Mouse (Mus musculus) heart, adult 2 months (tissue): ENCODE measurements at regions not wholly inside any gene's neighbourhood (a gene's known extent, or its start where the extent isn't known, plus 50 kb on each side); places are given as distances from the start of the nearest gene placed in this dataset.

ENCODE experiments used
- DNase-seq, 2 experiments: peaks; one replicate each; pipeline ENCODE4 v3.0.0; 2021
- H3K27ac ChIP-seq: fragments of 200-600 bp; 2 replicates; pipeline ENCODE4 v1.8.1; 2022
- H3K27me3 ChIP-seq: fragments of 200-500 bp; 2 replicates; pipeline ENCODE4 v1.6.1; 2012; ENCODE audit warnings: mild to moderate bottlenecking, low read length, inconsistent platforms, mixed read lengths; ENCODE audit not compliant: control insufficient read depth, insufficient read depth
- H3K36me3 ChIP-seq: fragments of 200-500 bp; 2 replicates; pipeline ENCODE4 v1.6.1; 2012; ENCODE audit warnings: low read length, inconsistent platforms; ENCODE audit not compliant: control insufficient read depth, insufficient read depth
- H3K4me1 ChIP-seq: fragments of 200-500 bp; 2 replicates; pipeline ENCODE4 v1.6.1; 2011; ENCODE audit warnings: low read length; ENCODE audit not compliant: control insufficient read depth, insufficient read depth
- H3K4me3 ChIP-seq: fragments of 200-600 bp; 2 replicates; pipeline ENCODE4 v1.8.1; 2022
- H3K79me2 ChIP-seq: fragments of 200-500 bp; replicated peaks from 2 replicates; pipeline ENCODE4 v1.6.1; 2012; ENCODE audit warnings: mild to moderate bottlenecking, inconsistent platforms, low read length, moderate library complexity, mixed read lengths; ENCODE audit not compliant: control insufficient read depth, insufficient read depth
- H3K9ac ChIP-seq: fragments of 200-500 bp; 2 replicates; pipeline ENCODE4 v1.6.1; 2012; ENCODE audit warnings: low read depth, mild to moderate bottlenecking, control low read depth, inconsistent platforms, low read length, mixed read lengths
- CTCF ChIP-seq: fragments of 200-600 bp; IDR thresholded peaks from 2 replicates; pipeline ENCODE4 v1.8.1; 2022; ENCODE audit warnings: antibody characterized with exemption, mild to moderate bottlenecking, moderate library complexity
- EP300 ChIP-seq: fragments of 200-500 bp; IDR thresholded peaks from 2 replicates; pipeline ENCODE4 v1.6.1; 2011; ENCODE audit warnings: low read depth, low read length, control low read depth; ENCODE audit not compliant: insufficient read depth
- POLR2A ChIP-seq: fragments of 200-500 bp; IDR thresholded peaks from 2 replicates; pipeline ENCODE4 v1.6.1; 2011; ENCODE audit warnings: mild to moderate bottlenecking, low read depth, low read length, control low read depth; ENCODE audit not compliant: insufficient read depth
- WGBS: fragments of 180-500 bp; shearing (Covaris S2); methylation state at CpG from one replicate; pipeline ENCODE4 v1.1.7; 2018; 5-methylcytosine and 5-hydroxymethylcytosine counted together
- intact Hi-C: fragments of 180-260 bp; cut with DNase I; formaldehyde crosslinking; loops from one replicate; pipeline ENCODE4 v1.15.1; 2025

DNA sequence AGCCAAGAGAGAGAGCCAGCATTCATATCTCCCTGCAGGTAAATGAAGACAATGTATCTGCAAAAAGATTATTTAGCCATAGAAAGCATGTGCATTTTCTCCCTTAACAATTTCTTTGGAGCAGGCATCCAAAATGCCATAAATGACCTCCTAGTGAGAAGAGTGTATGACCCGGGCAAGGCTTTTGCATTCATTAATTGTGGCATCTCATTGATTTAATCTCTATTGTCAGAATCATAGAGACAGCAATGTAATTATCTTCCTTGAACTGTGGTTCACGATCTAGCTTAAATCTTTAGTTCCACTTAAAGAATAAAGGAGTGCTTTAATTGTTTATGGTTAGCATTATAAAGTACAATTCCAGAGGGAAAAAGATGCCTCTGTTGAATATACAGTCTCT lies 190.5 kb upstream of the Prkd1 start:
- intact Hi-C loops = no loop called here
- Histone ChIP-seq H3K27me3 (no peaks in the 10 kb centered on the region), H3K4me3 (no peak overlapping the region), H3K27ac (no peak overlapping the region), H3K9ac (no peak overlapping the region), H3K36me3 (no peaks in the 10 kb centered on the region), H3K79me2 (no peaks in the 10 kb centered on the region), H3K4me1 (no peaks in the 10 kb centered on the region)
- no peak for TF ChIP-seq EP300
- TF ChIP-seq CTCF = no peak
- no peak for TF ChIP-seq POLR2A
- WGBS = 81% methylated on average over 2 of the region's 2 CpGs
- DNase-seq = no peak

DNA sequence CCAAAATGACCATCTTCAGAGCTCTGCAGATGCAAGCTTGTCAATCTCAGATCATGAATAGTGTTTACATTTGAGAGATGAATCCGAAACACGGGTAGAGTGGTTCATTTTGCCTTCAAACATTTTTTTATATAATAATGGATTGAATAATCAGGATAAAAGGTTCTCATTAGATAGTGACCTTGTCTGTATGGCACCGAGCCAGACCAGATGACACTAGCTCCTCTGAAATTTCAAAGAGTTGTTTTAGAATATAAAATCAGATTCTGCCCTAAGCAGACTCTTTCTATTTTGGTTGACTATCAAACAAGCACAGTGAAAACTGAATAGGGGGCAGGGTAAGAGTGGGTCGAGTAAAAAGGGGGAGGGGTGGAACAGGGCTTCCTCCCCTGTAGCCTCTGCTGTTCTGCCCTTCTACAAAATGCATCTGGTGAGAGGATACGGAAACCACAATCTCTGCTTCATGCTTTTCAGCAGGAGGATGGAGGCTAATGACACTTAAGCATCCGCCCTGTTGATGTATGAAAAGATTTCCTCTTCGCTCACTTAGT lies 159.9 kb upstream of the Prkd1 start:
- Histone ChIP-seq H3K4me3 (no peak overlapping the region), H3K4me1 (no peaks in the 10 kb centered on the region), H3K27me3 (no peaks in the 10 kb centered on the region), H3K36me3 (no peaks in the 10 kb centered on the region), H3K27ac (no peak overlapping the region), H3K9ac (no peak overlapping the region), H3K79me2 (no peaks in the 10 kb centered on the region)
- WGBS = 60% methylated on average over 7 of the region's 7 CpGs
- DNase-seq = no peak
- intact Hi-C loops = no loop called here
- TF ChIP-seq EP300 = no peak
- no peak for TF ChIP-seq POLR2A
- no peak for TF ChIP-seq CTCF

- no peaks in the 10 kb centered on the region for H3K79me2 ChIP-seq
- TF ChIP-seq CTCF (no peak), EP300 (no peak)
- no peak overlapping the region for H3K4me3 ChIP-seq
- 49% methylated on average over 3 of the region's 3 CpGs for WGBS
- no peak for DNase-seq
- H3K4me1 ChIP-seq = no peaks in the 10 kb centered on the region
- no peaks in the 10 kb centered on the region for H3K27me3 ChIP-seq
- H3K27ac ChIP-seq = no peak overlapping the region
- intact Hi-C loops = no loop called here
- no peaks in the 10 kb centered on the region for H3K36me3 ChIP-seq
- H3K9ac ChIP-seq = no peak overlapping the region
Measured at GRCm38 (mm10) chr12:50804391-50804790, 155.5 kb upstream of the Prkd1 start.

DNA sequence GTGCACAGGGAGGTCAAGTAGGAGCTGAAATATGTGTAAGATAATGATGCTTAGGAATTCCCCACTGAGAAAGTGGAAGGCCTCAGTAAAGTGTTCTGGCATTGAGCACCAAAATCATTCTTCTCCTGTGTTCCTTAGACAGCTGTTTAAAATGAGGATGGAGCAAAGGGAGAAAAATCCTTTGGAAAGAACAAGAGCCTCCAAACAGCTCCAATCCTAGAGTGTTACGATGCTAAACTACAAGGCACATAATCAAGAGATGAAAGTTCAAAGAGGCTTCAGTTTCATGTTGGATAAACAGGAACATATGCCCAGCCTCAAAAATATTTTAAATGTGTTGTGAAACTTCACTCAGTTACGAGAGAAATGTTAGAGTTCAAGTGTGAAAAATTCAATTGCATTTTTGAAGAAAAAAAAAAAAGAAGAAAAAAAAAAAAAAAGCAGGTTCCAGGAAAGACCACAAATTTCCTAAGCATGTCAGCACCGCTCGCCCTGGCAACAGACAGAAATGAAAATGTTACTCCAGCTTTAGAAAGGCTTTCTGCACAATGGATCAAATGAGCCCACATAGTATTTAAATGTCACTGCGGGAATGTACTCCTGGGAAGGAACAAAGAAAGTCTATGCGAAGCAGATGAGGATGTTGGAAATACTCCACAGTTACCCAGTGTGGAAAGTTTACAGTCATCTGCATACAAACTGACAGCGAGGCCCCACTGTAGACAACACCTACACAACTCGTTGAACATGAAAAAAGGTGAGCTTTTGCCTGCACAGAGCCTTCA lies 116.5 kb upstream of the Prkd1 start:
- H3K9ac ChIP-seq = no peak overlapping the region
- H3K4me1 ChIP-seq = no peaks in the 10 kb centered on the region
- TF ChIP-seq POLR2A (no peak), EP300 (no peak), CTCF (no peak)
- H3K36me3 ChIP-seq = no peaks in the 10 kb centered on the region
- no peak for DNase-seq
- no peak overlapping the region for H3K27ac ChIP-seq
- no peaks in the 10 kb centered on the region for H3K79me2 ChIP-seq
- intact Hi-C loops = no loop called here
- WGBS = 69% methylated on average over 8 of the region's 8 CpGs
- no peak overlapping the region for H3K4me3 ChIP-seq
- H3K27me3 ChIP-seq = no peaks in the 10 kb centered on the region

GRCm38 (mm10) chr12:50764457-50764856 lies 115.6 kb upstream of the Prkd1 start:
- H3K9ac ChIP-seq = no peak overlapping the region
- WGBS = 57% methylated on average over 2 of the region's 2 CpGs
- H3K4me1 ChIP-seq = no peaks in the 10 kb centered on the region
- no peak overlapping the region for H3K4me3 ChIP-seq
- TF ChIP-seq EP300 (no peak), POLR2A (no peak), CTCF (no peak)
- intact Hi-C loops = no loop called here
- no peaks in the 10 kb centered on the region for H3K79me2 ChIP-seq
- H3K27me3 ChIP-seq = no peaks in the 10 kb centered on the region
- H3K27ac ChIP-seq = no peak overlapping the region
- no peaks in the 10 kb centered on the region for H3K36me3 ChIP-seq
- no peak for DNase-seq

DNA sequence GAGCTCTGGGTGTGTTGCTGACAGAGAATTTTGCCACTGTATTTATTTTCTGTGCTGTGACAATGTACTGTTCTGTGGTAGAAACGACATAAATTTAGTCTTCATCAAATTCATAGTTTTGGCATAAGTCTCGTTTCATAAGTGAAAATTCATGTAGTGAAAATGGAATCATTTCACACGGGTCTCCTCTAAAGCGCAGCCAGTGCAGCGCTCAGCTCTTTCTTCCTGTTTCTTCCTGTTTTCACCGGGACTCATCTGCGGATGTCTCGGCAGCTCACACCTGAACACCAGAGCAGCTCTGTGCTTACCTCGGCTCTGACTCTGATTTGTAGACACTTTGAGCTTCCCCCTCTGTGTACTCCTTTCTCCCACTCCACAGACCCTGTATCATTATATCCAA lies 85.2 kb upstream of the Prkd1 start:
- Histone ChIP-seq H3K36me3 (no peaks in the 10 kb centered on the region), H3K79me2 (no peaks in the 10 kb centered on the region), H3K4me3 (no peak overlapping the region), H3K27ac (no peak overlapping the region), H3K9ac (no peak overlapping the region), H3K4me1 (no peaks in the 10 kb centered on the region), H3K27me3 (no peaks in the 10 kb centered on the region)
- no peak for TF ChIP-seq EP300
- TF ChIP-seq CTCF = no peak
- TF ChIP-seq POLR2A = no peak
- DNase-seq = no peak
- intact Hi-C loops = no loop called here
- WGBS = 72% methylated on average over 9 of the region's 9 CpGs
